Mouse (Mus musculus): ENCODE results near the gene Cerkl.

- TF ChIP-seq CTCF (IDR thresholded peaks at IDR 0.05; ENCODE audit: control insufficient read depth, insufficient read depth, insufficient read length), result no peak
- no peak for TF ChIP-seq MAX (IDR thresholded peaks at IDR 0.05)
- TF ChIP-seq FOSL1 (IDR thresholded peaks at IDR 0.05; ENCODE audit: insufficient read depth, low read length, poor library complexity, severe bottlenecking), result no peak
- TF ChIP-seq USF1 (IDR thresholded peaks at IDR 0.05; ENCODE audit: low read depth), result no peak
- TF ChIP-seq CEBPB (IDR thresholded peaks at IDR 0.05; ENCODE audit: low read depth), result no peak
Measured at GRCm38 (mm10) chr2:79430061-79430460, 26.5 kb downstream of the Cerkl start.

All from C2C12 (cell line).